Mouse (Mus musculus) C2C12 (cell line): ENCODE results near the gene Pcyt1b. TPM values are rescaled to one million over a fixed set of nuclear protein-coding genes. Genes with fewer than 3 reads are reported as not detected.
A peak's percentile ranks its signal among the peaks of the same experiment; 100 is the strongest.

ENCODE experiments used
- H3K27me3 ChIP-seq: one replicate; pipeline ENCODE4 v1.6.1; 2011; ENCODE audit not compliant: control insufficient read depth, insufficient read depth, insufficient read length
- H3K36me3 ChIP-seq: one replicate; pipeline ENCODE4 v1.6.1; 2011; ENCODE audit not compliant: control insufficient read depth, insufficient read depth
- H3K4me3 ChIP-seq: one replicate; pipeline ENCODE4 v1.5.1; 2011; ENCODE audit warnings: mild to moderate bottlenecking, control low read depth; ENCODE audit not compliant: poor library complexity, insufficient read depth, severe bottlenecking
- H3K79me2 ChIP-seq: one replicate; pipeline ENCODE4 v1.6.1; 2011; ENCODE audit not compliant: control insufficient read depth, insufficient read depth
- H3K79me3 ChIP-seq: one replicate; pipeline ENCODE4 v1.6.1; 2011; ENCODE audit warnings: low read depth, control low read depth
- H3ac ChIP-seq: one replicate; pipeline ENCODE3; 2011; ENCODE audit warnings: low read depth; ENCODE audit not compliant: control insufficient read depth, insufficient read length
- CEBPB ChIP-seq: IDR thresholded peaks from one replicate; pipeline ENCODE4 v1.6.1; 2011; ENCODE audit warnings: low read depth, mild to moderate bottlenecking, control low read depth, moderate library complexity
- CTCF ChIP-seq: IDR thresholded peaks from one replicate; pipeline ENCODE4 v1.5.1; 2011; ENCODE audit not compliant: control insufficient read depth, insufficient read depth, insufficient read length
- FOSL1 ChIP-seq: IDR thresholded peaks from one replicate; pipeline ENCODE4 v1.8.0; 2011; ENCODE audit warnings: mild to moderate bottlenecking, low read length; ENCODE audit not compliant: poor library complexity, insufficient read depth, severe bottlenecking
- polyA plus RNA-seq: library from polyadenylated mRNA; unstranded; fragments of >200 nt; fragmentation: generic; extraction: Trizol; gene quantifications from one replicate; pipeline ENCODE4 v1.2.1, GENCODE M21; 2012; ENCODE audit warnings: missing spikeins

The Pcyt1b gene
- polyA plus RNA-seq, 1 experiment = 2.1 TPM

- Histone ChIP-seq H3K36me3 (no peaks in the 10 kb centered on the region), H3K4me3 (no peak overlapping the region), H3K79me3 (no peaks in the 10 kb centered on the region), H3K27me3 (no peaks in the 10 kb centered on the region), H3ac (no peak overlapping the region), H3K79me2 (no peaks in the 10 kb centered on the region)
- peak; percentile 1 for TF ChIP-seq CTCF
- no peak for TF ChIP-seq FOSL1
- no peak for TF ChIP-seq CEBPB
Observed at GRCm38 (mm10) chrX:93793168-93793567, 138.5 kb downstream of the Pcyt1b start.

Other genes with a start within 250 kb of the Pcyt1b start
- gene Pola1, start 22.7 kb upstream of the Pcyt1b start, polyA plus RNA-seq = 4.8 TPM
- 20.4 TPM for gene Pdk3, start 177.3 kb downstream of the Pcyt1b start, polyA plus RNA-seq